Mouse (Mus musculus): ENCODE measurements around the gene Zc3h13.

Zc3h13 gene

DNA sequence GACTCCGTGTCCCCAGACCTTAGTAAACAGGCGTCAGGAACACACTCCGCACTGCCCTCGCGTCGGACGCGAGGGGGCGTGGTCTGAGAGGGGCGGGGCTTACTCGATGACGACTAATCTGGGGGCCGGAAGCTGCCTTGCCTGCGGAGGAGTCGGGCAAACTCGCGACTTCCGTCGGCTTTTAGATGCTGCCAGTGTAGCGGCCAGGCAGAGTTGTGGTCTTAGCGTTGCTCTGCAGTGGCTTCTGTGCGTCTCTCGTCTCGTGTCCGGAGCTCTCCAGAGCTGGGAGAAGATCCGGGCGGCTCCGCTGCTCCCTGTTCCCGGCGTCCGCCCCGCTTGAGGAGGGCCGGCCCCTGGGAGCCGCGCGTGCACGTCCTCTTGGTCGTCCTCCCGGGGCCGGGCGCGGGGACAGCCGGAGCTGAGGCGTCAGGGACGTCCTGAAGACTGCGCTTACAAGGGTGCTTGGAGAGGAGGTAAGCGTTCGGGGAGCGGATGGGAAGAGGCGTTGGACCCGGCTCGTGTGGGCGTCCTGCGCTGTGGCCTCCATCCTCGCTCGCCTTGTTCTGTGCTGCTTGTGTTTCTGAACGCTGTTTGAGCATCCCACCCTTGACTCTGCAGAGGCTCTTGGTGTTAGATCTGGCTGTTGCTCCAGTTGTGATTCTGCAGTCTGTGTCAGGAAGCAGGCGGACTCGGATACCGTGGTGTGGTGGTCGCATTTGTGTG lies at the start of gene Zc3h13:
Gene Zc3h13 (plus strand): TSS at position 181 of the 723 bp plus-strand sequence.
- peak; percentile 94 for DNase-seq (ENCODE audit: low spot score)

DNA sequence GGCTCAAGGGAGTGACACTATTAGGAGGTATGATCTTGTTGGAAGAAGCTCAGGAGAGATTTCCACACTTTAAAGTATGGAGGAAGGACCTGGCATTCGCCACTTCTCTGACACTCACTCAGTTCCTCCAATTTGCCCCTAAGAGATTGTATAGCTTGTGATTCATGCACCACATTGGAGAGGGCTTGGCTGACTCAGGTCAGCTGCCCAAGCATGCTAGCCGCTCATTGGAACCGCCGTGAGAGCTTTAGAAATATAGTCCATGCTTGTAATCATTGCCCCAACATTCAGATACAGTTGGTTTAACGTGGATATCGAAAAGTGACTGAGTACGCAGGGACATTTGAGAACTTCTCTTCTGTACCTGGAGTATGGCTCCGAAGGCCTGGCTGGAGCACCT lies 48.6 kb upstream of the Zc3h13 start:
- no peak for DNase-seq (ENCODE audit: low spot score)

DNA sequence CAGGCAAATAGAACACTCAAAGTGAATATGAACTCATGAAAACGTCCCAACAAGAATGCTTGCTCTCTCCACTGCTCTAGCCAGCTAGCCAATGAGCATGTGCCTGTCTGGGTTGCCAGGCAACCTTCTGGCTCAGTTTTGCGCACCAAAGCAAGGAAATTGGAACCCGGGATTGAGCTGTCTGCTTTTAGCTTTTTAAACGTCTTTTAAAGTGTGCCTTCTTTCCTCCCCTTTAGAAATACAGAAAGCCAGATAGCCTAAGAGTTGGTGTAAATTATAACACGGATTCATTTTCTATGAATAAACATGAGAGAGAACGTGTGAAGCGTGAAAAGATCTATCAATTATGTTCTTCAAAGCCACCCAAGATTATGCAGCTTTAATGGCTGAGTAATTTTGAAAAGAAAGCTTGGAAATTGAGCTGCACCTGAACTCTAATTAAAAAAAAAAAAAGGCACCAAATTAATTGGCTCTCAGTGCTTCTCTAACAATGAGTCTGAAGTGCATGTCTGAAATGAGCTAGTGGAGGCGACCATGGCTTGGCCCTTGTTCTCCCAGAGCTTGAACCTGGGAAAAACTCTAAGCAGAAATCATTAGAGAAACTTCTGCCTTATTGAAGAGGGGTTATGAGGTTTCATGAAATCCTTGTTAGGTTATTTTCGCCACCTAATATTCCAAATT lies 48.1 kb upstream of the Zc3h13 start:
- DNase-seq (ENCODE audit: low spot score) = no peak

DNA sequence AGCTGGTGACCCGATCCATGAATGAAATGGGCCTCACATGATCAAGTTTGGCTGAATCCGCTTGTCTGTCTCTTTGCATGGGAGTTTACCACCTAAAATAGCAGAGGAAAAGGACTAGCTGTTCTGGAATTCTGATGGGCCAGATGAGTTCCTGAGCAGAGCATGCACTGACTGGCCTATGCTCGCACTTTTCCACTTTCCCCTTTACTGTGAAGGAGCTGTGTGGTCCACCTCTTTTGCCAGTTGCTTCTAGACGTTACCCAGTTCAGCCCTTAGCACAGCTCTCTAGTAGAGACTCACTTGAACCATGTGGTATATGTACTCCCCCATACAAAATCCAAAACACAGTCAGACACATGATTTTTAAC lies 47.6 kb upstream of the Zc3h13 start:
- DNase-seq (ENCODE audit: low spot score) = no peak

DNA sequence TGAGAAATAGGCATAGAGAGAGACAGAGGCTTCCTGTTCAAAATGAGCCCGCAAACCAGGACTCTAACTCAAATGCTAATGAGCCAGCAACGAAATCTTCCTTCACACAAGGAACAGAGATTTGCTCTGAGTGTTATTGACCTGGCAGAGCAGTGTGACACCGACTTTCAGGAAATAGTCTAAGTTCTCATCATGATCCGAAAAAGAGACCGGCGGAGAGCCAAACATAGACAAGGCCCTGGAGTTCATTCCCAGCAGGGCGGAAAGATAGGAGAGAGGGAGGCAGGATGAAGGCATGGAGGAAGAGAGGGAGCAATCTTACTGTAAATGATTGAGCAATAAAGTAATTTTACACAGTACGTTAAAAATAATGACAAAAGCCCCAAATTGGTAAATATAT lies 47.1 kb upstream of the Zc3h13 start:
- DNase-seq (ENCODE audit: low spot score) = no peak

DNA sequence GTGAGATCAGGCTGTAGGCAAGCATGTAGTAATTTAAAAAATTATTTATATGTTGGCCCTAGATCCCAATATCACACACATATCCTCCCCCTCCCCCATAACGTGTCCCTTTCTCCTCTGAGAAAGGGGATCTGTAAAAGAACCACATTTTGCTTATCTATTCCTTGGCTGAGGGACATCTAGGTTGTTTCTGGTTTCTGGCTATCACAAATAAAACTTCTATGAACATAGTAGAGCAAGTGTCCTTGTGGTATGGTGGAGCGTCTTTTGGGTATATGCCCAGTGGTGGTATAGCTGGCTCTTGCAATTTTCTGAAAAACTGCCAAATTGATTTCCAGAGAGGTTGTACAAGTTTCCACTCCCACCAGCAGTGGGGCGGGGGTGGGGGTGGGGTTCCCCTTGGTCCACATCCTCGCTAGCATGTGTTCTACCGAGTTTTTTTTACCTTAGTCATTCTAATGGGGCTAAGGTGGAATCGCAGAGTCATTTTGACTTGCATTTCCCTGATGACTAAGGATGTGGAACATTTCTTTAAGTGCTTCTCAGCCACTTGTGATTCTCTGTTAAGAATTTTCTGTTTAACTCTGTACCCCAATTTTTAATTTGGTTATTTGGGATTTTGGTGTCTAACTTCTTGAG lies 46.0 kb upstream of the Zc3h13 start:
- DNase-seq (ENCODE audit: low spot score) = no peak

DNA sequence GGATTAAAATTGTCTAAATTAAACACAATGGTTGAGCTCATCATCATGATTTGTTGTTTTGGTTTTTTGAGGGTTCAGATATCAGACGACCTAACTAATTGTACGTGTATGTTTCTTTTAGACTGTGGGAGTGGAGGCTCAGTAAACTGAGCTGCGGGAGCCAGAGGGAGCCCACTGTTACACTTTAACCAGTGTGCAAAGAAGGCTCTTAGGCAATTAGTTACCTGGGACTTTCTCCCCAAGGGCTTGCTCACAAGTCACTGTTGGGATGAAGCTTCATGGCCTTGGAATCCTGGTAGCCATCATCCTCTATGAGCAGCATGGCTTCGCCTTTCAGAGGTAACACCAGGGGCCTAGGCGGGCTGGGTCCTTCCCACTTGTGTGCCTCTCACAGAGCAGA lies 42.1 kb upstream of the Zc3h13 start, which contains the start of gene Cpb2:
Gene Cpb2 (plus strand): TSS at position 201 of the 400 bp plus-strand sequence.
- DNase-seq (ENCODE audit: low spot score) = peak; percentile 50

DNA sequence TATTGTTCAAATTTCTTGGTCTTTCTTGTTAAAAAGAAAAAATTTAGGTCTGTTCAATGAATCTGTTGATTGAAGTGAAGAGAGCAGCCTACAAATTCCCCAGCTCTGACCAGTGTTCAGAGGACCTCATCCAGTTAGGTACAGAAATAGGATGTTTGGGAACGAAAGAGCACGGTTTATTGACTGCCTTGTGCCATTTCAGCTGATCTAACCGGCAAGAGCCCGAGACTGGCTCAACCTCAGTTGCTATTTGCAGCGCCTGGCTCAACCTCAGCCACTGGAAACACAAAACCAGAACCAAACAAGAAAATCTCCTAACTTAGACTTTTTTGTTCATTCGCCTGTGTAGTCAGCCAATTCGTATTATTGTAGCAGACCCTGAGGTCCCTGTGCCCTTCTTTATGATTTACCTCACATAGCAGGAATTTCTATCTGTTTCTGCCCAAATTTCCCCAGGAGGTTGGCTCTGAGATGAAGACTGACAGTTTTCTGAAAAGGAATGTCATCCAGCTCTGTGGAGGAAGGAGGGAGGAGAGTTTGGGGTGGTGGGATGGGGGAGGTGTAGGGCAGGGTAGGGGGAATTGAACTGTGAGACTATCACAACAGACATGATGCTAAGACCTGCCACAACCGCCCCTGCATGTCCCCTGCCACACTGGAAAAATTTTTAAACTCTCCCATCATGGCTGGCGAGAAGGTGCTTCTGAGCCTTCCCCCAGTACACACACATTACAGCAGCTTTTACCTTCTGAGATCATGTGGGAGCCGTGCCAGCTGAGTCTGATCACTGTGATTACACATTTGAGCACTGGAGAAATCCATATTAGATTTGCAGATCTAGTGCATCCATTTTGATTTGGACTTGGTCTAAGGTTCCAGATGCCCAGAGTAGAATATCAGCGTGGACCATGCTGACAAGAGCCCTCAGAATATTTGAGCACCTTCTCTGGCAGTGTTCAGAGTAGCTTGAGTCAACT lies 37.9 kb upstream of the Zc3h13 start:
- DNase-seq (ENCODE audit: low spot score) = no peak

DNA sequence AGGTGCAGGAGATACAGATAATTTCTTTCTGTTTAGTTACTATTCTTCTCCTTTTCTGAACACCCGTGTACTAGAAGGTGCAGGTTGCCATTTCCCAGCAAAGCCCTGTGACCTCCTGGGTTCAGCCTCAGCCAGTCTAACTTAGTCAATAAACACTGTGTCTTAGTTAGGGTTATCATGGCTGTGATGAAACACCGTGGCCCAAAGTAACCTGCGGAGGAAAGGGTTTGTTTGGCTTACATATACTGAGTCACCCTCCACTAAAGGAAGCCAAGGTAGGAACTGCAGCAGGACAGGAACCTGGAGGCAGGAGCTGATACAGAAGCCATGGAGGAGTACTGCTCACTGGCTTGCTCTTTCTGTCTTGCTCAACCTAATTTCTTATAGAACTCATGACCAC lies 33.7 kb upstream of the Zc3h13 start:
- DNase-seq (ENCODE audit: low spot score) = peak; percentile 50

DNA sequence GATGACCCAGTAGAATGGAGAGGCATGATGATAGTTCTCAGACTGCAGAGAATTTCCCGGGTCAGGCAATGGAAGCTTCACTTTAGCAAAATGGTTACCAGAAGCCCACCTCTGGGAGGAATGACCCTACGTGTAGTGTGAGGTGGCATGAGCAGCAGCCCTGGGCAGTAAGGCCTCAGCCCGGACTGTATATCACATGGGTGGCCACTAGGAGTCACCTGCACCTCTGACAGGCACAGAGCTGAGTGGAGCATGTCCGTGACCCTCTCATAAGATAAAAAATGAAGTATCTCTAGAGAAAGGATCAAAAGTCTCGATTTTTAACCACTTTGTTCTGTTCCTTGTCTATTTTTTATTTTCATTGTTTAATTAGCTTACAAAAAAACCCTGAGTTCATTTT lies 27.7 kb upstream of the Zc3h13 start:
- no peak for DNase-seq (ENCODE audit: low spot score)

DNA sequence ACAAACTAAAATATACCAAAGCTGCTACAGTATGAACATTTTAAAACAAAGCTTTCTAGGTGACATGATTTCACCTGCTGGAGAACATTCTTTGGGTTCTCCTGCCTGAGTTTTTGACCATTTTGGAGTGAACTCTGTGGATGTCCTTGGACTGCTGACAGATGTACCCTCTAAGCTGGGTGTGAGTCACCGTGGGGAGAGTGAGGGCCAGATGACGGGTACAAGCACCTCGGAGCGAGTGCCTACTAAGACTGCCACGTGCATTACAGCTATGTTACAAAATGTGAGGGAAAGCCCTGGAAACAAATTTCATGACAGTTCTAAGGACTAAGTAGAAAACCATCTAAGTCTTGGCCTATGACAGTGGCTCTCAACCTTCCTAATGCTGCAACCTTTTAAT lies 14.6 kb upstream of the Zc3h13 start:
- DNase-seq (ENCODE audit: low spot score) = no peak

DNA sequence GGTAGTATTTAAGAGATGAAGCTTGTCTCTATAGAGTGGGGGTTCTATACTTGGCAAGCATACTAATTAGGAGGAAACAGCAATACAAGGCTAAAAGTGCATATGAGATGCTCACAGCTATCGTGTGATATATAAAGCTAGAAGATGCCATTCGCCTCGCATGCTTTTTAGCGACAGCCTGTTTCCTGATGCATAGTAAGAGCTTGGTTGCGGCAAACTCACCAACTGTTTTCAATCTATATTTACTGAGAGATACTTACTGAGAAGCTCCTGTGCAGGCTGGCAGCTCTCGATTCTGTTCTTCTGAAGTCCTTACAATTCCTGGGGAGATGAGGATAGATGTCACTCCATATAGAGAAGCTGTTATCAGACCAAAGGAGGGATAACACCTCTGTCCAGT lies 4.5 kb upstream of the Zc3h13 start:
- no peak for DNase-seq (ENCODE audit: low spot score)

DNA sequence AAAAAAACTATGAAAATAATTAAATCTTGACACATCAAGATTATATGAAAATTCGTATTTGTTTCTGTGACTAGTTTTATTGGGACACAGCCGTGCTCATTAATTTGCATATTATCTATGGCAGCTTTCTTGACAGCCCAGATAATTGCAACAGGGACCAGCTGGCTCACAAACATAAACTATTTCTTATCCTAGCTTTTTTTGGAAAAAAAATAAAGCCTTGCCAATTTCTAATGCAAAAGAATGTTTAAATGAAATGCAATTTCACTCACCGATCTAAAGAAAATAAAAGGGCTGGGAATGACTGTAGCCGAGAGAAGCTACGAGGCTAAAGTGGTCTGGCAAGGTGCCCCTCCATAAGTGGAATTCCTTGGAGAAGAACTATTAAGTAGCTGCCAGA lies 3.8 kb upstream of the Zc3h13 start:
- DNase-seq (ENCODE audit: low spot score) = no peak

DNA sequence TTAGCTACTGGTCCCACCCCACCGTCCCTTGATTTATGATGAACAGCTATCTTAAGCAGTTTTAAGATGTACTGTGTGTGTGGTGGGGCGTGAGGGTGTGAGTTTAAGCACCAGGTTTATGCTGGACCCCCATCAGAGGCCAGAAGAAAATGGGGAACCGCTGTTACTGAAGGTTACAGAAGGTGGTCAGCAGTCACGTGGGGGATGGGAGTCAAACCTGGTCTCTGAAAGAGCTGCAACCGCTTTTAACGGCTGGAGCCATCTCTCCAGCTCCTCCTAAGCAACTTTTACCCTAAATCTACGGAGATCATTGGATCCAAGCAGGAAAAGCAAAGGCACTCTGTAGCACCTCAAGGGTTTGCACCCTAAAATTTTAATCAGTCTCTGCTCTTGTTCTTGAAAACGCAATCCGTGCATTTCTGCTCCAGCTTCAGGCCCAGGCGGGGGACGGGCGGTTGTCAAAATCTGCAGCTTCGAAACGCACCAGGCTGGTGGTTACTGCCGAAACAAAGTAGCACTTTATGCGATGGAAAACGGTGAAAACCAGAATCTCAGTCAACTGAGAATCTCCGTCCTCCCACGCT lies 472 bp upstream of the Zc3h13 start:
- DNase-seq (ENCODE audit: low spot score) = no peak

DNA sequence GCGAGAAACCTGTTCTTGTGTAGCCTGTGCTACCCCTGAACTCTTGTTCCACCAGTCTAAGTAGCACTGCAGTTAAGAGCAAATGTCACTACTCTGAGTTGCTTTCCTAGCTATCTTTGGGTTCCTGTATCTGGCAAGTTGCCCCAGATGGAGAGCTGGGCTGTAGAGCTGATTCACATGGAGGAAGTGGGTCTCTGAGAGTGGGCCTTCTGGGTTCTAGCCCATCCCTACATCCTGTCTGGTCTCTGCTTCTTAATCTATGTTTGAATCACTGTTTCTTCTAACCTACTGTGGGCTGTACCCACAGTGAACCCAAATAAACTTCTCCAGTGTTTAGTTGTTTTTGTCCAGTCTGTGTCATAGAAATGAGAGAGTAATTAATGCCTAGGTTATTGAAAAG lies 16.9 kb downstream of the Zc3h13 start:
- DNase-seq (ENCODE audit: low spot score) = no peak

DNA sequence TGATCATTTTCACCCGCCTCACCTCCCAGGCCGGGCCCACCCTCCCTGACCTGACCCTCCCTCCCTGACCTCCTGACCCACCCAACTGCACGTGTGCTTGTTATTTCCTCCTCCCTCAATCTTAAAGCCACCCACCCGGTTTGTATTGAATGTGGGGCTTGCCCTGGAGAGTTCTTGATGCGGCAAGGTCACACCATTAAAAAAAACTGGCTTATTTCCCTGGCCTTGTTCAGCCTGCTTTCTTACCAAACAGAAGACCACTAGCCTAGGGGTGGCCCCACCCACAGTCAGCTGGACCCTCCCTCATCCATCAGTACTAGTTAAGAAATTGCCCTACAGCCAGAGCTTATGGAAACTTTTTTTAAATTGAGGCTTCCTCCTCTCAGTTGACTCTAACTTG lies 19.6 kb downstream of the Zc3h13 start:
- no peak for DNase-seq (ENCODE audit: low spot score)

DNA sequence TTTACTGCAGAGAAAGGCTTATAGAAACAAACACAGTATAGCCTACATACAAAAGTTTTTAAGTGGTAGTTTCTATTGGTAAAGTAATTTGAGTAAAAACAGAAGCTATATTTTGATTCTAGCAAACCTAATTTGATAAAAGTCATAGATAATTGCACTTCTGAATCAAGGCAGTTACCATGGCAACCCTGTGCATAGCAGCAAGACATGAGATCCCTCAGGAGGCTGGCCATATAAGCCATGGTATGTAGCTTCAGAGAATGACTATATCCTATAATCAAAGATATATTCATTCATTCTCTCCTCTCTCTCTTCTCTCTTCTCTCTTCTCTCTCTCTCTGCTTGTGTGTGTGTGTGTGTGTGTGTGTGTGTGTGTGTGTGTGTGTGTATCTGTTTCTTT lies 23.7 kb downstream of the Zc3h13 start:
- no peak for DNase-seq (ENCODE audit: low spot score)

DNA sequence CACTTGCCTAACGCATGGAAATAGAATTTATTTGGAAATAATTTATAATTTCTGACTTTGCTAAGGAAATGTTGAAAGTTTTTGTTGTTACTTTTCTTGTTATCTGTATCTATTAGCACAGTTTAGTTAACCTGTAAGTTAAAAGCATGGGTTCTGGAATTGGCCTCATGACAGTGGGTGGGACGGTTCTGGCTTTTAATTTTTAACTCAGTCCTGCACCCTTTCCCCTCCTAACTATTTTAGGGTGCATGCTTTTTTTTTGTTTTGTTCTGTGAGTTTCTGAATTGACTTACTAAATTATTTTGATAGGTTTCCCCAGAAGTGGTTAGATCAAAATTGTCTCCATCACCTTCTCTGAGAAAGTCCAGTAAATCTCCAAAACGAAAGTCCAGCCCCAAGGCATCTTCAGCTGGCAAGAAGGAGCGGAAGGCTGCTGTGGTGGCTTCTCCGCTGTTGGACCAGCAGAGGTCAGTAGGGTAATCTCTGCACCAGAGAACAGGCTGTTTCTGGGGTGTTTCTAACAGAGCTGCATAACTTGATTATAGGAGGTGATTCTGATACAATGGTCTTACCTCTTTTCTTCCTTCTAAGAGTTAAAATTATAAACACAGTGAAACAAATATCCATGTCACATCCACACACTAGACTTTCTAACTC lies 25.3 kb downstream of the Zc3h13 start:
- no peak for DNase-seq (ENCODE audit: low spot score)

DNA sequence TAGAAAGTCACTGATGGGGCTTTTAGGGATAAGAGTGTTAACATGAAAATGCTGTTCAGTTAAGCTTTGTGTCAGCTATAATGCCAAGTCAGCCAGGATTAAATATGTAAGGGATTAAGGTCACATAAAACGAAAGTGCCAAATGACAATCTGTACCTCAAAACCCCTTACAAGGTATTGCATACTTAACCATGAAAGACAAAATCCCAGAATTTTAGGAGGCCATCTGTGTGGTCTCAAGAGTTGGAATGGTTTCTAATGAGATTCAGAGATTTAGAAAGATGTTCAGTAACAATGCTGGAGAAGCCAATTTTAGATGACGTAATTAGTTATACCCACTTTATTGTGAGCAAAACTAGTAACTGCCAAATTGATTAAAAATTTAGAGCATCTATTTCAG lies 30.3 kb downstream of the Zc3h13 start:
- no peak for DNase-seq (ENCODE audit: low spot score)

DNA sequence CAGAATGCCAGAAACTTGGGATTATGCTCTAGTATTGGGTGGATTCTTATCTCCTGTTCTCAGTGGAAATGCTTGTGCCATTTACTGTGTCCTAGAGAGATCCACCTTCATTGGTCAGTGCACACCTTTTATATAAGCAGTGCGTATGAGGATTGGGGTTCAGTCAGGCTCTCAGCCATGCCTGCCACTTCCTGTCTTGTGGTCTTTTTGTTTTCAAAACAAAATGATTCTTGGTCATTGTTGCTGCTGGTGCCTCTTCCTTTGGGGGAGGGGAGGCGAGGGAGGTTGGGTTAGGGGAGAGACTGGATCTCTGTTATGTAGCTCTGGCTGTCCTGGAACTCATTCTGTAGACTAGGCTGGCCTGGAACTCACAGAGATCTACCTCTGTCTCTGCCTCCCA lies 34.6 kb downstream of the Zc3h13 start:
- no peak for DNase-seq (ENCODE audit: low spot score)

DNA sequence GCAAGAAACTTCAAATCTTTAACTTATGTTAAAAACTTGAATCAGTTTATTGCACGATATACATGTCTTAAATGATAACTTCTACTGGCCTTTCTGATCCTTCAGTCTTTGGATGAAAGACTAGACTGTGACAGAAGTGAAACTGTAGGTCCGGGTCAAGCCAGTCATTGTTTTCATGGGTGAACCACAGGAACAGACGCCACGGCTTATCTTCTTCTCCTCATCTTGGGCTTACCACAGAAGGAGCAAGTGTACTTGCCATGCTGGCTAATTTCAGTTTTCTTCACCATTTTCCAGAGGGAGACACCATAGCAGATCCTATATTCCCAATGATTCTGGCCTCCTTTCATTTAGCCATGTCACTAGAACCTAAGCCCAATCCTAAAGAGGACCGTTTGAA lies 36.1 kb downstream of the Zc3h13 start:
- no peak for DNase-seq (ENCODE audit: low spot score)
